Mouse (Mus musculus) neutrophil, adult 5-6 weeks (primary cell): Measurements from ENCODE around the gene R3hdml. TPM values are rescaled to one million over a fixed set of nuclear protein-coding genes. Genes with fewer than 3 reads are reported as not detected.
"Not testable (repeated sequence)": the region's sequence is repeated elsewhere in the genome, so short reads cannot be mapped to it uniquely, and the experiment has no call there.

Experiments used
- ATAC-seq: fragments of 151-379, 151-347 bp; 2 replicates; pipeline ENCODE4 v1.8.0; 2017; ENCODE audit warnings: mild to moderate bottlenecking, moderate TSS enrichment; ENCODE audit not compliant: insufficient number of reproducible peaks, poor library complexity, low FRiP score, severe bottlenecking; ENCODE audit errors: extremely low read depth
- total RNA-seq: library from RNA; stranded (forward); fragments of 200-1000 nt; gene quantifications from 2 replicates; pipeline ENCODE4 v1.2.3, GENCODE M21; 2017

The R3hdml gene
- total RNA-seq = not detected in 2 replicates

DNA sequence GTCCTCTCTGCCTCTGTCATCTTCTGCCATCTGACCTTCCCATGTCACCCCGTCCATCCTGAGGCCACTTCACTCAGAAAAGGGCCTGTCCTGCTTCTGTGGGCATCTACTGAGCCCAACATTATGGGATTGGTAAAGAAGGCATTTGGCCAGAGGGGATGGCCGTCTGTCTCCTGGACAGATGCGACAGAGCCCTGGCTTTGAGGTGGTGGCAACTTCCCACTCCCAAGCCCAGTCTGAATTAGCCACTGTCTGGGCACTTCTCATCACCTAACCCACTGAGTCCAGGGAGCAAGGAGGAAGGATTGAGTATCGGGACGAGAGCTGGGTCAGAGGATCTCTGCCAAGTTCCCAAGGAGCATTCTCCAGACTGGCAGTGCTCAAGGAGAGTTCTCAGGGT lies at the start of gene R3hdml:
Gene R3hdml, plus strand, starts transcription at position 301 of the 400 bp plus-strand sequence.
- no peak for ATAC-seq

GRCm38 (mm10) chr2:163443543-163443942 lies 48.6 kb upstream of the R3hdml start:
- ATAC-seq = no peak

DNA sequence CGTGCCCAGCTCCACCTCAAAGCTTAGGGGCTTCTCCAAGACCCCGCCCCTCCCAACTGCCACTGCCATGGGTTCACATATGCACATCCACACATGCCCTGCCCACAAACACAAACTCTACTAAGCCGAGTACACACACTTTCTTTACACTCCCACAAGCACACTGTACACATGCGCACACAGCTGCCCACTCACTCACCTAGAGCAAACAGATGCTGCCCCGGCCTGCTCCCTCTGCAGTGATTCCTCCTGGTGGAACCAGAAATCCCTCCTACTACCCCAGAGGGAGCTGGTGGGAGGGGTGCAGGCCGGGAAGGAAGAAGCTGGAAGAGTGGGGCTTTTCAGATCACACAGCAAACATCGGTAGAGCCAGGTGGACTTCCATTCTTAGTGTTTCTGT lies 48.1 kb upstream of the R3hdml start:
- no peak for ATAC-seq

- no peak for ATAC-seq
Measured at GRCm38 (mm10) chr2:163447375-163447774, 44.7 kb upstream of the R3hdml start.

DNA sequence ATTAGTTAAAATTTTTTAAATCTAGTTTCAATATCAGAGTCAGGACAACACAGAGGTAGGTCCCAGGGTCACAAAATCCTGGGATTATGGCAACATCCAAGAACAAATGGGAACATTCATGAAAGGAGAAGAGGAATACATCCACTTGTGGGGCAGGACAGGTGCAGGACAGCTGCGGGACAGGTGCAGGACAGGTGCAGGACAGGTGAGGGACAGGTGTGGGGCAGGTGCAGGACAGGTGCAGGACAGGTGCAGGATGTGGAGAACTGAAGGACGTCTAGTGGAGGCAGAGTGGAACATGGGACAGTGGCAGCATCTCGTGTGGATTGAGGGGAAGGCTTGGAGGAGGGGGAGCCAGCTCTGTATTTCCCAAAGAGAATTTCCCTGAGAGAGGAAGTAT lies 42.8 kb upstream of the R3hdml start:
- no peak for ATAC-seq

DNA sequence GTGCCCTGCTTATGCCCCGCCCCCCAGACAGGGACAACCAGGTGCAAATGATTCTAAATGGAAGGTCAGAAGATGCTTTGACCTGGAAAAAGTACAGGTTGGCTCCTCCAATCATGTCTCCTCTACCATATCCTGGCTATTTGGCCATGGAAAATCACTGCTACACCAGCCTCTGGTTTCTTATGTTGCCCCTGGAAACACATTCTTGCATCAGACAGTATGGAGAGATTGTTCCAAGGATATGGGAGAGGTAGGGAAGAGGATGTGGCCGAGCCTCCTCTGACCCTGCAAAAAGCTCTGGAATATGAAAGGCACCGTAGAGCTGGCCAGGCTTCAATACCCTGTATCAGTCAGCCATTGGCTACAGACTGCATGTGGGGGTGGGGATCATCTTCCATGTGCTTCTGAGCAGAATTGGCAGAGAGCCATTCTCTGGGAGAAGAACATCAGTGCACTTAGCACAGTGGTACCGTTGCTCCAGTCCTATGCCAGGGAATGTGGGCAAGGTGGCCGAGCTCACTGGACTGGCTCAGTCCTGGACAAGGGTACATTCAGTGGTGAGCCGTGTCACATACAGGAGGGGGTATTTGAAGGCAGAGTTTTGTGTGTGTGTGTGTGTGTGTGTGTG lies 41.3 kb upstream of the R3hdml start:
- no peak for ATAC-seq

GRCm38 (mm10) chr2:163452738-163453137 lies 39.4 kb upstream of the R3hdml start:
- no peak for ATAC-seq

DNA sequence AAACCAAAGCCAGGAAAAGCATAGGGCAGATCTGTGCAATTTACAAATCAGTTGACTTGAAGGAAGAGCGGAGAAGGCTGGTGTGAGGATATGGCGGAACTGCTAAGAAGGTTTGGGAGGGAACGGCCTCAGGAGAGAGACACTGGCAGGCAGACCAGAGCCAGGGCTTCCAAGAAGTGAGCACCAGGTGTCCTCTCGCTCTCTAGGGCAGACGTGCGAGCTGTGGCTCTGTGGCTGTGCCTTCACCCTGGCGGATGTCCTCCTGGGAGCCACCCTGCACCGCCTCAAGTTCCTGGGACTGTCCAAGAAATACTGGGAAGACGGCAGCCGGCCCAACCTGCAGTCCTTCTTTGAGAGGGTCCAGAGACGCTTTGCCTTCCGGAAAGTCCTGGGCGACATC lies 38.7 kb upstream of the R3hdml start:
- ATAC-seq = no peak

- ATAC-seq = no peak
Measured at GRCm38 (mm10) chr2:163458539-163459265, 33.4 kb upstream of the R3hdml start.

DNA sequence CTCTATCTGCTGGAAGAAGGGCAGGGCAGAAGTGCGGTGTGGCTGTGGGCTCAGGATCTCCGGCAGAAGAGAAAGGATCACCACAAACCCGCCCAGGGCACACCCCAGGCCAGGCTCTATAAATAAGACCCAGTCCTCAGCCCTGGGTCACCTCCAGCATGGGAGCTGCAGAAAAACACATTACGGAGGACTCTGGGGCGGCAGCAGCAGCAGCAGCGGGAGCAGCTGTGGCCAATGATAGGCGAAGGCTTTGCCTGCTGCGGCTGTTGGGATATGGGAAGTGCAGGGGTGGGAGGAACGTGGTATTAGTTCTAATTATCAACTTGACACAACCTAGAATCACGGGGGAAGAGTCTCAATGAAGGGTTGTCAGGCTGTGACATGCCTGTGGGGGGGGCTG lies 32.7 kb upstream of the R3hdml start:
- ATAC-seq = no peak

GRCm38 (mm10) chr2:163460622-163461021 lies 31.5 kb upstream of the R3hdml start:
- ATAC-seq = no peak

DNA sequence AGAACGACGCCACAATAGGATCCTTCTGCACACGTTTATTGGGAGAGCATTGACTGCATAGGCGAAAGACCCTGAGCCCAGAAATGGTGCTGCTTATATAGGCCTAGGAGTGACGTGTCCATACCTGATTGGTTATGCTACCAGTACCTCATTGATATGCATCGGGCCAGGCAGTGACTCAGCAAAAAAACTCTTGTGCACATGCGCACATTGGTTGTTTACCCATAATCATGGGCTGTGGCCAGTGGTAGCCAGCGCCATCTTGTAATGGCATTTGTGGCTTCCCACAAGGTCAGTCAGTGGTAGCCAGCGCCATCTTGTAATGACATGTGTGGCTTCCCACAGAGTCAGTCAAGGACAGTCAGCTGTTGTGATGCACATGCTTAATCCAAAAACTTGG lies 30.8 kb upstream of the R3hdml start:
- not testable (repeated sequence) for ATAC-seq

DNA sequence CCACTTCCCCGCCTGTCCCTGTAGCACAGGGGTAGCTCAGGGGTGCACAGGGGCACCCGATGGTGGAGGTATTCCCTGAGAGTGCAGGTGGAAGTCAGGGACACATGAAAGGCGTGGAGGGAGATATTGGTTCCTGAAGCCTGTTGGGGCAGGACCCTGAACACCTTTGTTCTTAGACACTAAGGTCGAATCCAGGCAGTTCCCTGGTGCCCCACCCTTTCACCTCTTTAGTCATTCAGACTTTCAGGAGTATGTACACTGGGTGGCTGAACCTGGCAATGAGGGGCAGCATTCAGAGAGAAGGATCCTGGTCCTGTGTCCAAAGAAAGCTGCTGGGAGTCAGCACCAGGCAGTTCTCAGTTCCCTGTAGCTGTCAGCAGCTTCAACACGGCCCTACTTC lies 29.7 kb upstream of the R3hdml start:
- ATAC-seq = no peak

DNA sequence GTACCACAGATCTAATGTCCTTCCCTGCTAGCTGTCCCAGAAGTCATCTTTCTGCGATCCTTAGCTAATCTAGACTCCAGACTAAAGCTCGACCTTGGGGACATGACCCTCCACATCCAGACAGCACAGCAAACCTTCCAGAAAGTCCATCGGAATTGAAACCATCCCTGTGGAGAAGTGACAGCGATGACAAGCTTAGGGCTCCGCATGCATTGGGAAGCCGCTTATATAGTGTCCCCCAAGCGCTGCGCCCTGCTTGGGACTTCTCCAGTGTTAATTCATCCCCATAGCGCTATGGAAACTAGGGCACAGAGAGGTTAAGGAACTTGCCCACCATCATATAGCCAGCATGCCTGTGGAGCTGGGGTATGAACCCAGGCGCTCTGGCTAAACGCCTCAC lies 29.3 kb upstream of the R3hdml start:
- no peak for ATAC-seq

DNA sequence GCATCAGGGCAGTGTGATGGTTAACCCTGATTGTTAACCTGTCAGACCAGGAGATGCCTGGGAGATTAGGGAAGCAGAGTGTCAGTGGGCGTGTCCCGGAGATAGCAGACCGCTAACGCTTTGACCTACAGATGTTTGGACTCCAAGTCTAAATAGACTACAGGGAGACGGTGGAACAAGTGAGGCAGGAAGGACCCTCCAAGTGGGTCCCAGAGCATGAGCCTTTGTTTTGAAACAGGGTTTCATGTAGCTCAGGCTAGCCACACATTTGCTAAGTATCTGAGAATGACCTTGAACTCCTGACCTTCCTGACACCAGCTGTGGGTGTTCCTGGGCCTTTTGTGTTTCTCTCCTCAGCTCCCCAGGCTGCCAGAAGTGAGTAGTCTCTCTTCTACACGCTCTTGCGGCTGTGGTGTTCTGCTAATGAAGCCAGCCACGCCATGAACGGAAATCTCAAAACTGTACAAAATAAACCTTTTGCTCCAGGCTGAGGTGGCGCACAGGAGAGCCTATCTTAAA lies 28.8 kb upstream of the R3hdml start:
- no peak for ATAC-seq

DNA sequence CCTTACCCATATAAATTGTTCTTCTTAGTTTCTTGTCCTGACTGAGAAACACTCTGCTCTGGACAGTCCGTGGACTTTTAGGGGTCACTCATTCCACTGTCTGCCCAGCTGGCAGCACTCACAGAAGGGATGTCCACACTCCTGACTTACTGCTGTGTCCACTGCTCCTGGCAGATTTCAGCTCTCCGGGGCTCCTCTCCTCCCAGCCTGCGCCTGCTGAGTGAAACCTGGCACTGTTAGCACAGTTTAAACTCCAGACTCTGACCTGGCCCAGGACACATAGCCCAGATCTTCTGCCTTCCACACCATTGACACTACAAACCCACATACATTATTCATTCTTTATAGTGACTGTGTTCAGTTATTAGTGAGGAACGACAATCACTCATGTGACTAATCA lies 28.1 kb upstream of the R3hdml start:
- no peak for ATAC-seq

GRCm38 (mm10) chr2:163464562-163464961 lies 27.6 kb upstream of the R3hdml start:
- ATAC-seq = no peak

GRCm38 (mm10) chr2:163466771-163467170 lies 25.3 kb upstream of the R3hdml start:
- ATAC-seq = no peak

DNA sequence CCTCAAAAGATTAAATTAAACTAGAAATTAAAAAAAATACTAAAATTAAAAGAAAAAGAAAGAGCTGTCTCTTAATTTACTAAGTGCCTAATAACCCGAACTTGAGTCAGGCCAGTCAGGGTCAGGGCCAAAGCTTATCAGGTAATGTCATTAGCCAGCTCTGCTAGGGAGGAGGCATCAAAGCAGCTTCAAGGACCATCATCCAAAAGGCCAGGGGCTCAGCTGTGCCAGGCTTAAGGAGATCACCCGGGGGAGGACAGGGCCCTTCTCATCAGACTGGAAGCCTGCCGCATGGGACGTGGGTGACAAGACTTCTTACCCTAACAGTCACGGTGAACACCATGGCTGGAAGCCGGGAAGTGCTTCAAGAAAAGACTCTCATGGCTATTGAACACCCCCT lies 24.5 kb upstream of the R3hdml start:
- no peak for ATAC-seq

GRCm38 (mm10) chr2:163468866-163469265 lies 23.3 kb upstream of the R3hdml start:
- ATAC-seq = no peak

- ATAC-seq = no peak
Measured at GRCm38 (mm10) chr2:163469711-163470110, 22.4 kb upstream of the R3hdml start.
